Mouse (Mus musculus): ENCODE measurements around the gene Prtg. TPM values are rescaled to one million over a fixed set of nuclear protein-coding genes. Genes with fewer than 3 reads are reported as not detected.

Gene Prtg
- under 1 TPM; 0.16 to 0.28 (median 0.22) TPM for total RNA-seq (2022)

DNA sequence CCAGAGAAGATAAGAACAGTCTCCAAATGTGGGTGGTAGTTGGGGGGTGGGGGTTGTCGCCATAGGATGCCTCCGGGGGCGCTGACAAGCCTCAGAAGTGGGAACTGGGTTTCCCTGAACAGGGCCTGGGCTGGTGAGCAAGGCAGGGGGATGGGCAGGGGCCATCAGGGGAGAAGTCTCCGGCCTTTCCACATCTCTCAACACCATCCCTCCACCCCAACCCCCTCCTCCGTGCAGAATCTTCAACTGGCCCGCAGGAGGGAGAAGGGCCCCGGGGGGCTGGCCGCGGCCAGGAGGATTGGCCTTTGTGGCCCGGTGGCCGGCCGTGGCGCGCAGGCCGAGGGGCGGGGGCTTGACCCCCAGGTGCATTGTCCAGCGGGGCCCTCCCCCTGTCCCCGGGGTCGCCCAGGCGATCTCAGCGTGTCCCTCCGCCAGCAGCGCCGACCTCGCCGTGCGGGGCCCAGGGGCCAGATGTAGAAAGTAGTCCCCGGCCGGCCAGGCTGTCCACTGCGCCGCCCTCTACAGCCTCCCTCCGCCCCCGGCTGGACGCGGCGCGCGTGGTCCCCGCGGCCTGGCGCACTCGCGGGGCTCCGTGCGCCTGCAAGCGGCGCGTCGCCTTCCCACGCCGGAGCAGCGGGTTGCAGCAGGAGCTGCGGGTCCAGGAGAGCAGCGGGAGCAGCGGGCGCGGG is at the start of gene Prtg:
Gene Prtg, plus strand, starts transcription at position 144 of the 689 bp plus-strand sequence.
- no peak for DNase-seq

DNA sequence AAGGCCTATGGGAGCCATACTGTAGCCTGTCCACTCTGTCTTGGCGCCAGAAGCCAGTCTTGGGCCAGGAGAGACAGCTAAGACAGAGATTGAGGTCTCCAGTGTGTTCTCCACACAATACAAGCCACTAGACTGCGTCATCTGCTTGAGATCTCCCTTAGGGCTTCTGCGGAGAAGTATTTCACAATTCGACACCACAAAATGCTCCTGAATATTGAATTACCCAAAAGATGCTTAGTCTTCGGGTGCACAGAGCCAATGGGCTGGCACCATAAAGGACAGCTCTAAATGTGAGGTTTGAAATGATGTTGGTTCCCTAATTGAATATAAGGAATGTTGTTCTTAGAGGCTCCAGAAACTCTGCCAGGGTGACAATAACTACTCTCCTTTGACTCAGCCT is 49.5 kb upstream of the Prtg start:
- DNase-seq, result no peak

DNA sequence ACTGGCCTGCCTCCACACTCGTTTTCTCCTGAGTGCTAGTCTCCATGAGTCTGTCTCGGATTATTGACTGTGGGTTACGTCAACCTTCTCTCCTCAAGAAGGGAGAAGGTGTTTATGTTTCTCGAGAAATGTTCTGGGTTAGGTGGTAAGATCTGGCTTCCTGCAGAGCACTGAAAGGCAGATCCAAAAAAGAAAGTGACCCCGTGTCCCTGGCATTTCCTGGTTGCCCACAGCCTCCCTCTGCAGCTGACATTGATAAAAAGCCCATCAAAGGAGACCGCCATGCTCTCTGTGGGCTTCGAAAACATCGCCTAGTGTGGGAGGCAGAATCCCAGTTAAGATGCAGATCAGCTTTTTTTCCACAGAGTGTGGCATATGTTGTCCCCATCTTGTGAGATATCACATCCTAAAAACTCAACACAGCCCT is 48.0 kb upstream of the Prtg start:
- DNase-seq, result no peak

DNA sequence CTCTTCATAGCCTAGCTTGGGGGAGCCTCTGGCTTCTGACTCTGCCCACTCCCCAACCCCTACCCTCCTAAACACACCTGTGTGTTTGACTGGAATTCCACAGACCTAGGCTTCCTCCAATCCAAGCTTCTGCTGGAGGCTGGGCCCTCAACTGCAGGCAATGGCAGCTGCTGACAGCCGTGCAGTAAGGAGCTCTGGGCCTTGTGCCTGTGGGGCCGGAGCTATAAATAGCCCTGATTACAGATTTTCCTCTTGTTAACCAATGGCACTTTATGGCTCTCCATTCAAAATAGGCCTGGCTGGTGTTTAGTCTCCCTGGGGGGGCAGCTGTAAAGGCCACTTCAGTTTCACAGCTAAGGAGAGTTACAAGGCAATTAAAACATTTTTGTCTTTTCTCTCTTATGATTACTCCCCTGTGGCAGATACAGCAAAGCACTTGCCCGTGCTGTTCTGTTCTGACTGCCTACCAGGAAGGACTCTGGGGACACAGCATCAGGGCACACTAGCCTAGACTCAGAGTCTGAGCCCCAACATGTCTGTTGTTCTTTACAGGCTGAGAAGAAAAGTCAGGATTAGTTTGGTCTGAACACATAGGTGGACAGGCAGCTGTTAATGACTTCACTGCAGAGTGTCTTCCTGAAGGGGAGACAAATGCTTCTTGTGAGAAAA is 43.5 kb upstream of the Prtg start:
- DNase-seq, result no peak

DNA sequence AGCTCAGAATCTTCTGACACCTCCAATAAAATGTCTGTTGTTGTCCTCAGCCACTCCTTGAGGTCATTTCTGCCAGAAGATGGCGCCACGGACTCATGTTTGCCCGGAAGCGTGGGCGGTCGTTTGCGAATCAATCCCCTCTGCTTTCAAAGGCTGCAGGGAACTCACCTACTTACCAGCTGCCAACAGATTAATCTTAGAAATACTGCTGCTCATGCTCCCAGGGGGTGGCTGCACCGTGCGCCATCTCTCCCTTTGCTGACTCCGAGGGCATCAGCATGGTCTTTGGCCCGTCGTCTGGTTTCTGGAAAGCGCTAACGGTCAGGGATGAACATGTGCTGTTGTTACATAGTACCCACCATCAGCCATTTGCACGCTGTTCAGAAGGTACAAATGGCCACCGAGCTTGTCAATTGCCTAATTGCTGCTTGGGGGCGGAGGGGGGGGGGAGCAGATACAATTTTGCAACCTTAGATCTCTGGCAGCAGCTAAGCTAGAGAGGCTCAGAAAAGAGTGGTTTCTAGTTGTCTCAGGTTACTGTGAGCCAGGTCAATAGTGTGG is 39.8 kb upstream of the Prtg start:
- peak; percentile 66 for DNase-seq

DNA sequence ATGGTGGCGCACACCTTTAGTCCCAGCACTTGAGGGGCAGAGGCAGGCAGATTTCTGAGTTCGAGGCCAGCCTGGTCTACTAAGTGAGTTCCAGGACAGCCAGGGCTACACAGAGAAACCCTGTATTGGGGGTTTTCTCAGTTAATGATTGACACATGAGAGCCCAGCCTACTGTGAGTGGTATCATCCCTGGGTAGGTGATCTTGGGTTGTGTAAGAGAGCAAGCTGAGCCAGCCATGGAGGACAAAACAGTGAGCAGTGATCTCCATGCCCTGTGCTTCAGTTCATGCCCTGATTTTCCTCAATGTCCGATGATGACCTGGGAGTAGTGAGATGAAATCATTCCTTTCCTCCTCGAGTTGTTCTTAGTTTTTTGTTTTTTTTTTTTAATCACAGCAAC is 31.7 kb upstream of the Prtg start:
- DNase-seq, result no peak

DNA sequence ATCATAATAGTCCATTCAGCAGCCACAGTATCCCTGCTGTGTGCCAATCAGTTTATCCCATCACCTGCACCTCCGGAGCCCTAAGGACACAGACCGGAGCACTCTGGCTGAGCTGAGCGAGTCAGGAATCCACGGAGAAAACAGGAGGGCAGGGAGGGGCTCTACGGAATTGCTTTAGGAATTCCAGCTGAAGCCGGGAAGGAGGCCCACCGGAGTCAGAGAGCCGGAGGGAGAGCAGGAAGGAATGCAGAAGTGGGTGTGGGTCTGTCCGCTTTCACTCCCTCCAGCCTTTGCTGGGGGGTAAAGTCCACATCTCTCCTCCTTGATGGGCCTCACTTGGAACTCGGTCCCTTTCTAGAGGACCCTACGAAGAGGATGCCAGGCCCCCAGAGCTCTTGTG is 27.7 kb upstream of the Prtg start:
- no peak for DNase-seq

DNA sequence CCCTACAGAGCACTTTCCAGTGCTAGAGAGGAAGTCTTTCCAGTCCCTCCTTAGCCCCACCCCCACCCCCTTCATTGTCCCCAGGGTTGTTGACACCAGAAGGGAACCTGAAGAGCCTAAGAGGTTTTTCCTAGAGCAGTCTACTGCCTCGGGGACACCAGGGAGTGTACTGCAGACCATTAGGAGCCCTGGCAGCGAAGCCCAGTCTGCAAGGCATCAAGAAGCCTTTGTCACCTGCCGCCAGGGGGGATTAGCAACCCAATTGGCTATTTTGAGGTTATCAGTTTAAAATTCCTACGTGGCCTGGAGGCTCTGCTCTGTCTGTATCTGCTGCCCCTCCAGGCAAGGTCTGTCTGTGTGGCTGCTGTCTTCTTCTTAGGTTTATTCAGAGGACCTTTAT is 26.9 kb upstream of the Prtg start:
- no peak for DNase-seq

DNA sequence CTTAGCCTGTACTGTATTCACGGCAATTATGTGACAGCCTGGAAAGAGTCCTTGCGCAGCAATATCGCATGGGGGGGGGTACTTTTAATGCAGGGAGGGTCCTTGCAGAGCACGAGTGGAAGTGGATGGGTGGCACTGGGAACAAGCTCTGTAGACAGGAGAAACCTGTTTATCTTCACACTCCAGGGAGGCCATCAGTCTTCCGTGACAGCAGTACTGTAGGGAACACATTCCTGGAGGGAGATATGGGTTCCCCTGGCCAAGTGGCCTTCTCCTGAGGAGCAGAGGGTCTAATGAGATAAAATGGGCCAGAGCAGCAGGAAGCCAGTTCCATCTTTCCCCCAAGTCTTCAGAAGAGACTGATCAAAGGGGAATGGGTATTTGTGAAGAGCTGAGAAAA is 26.0 kb upstream of the Prtg start:
- DNase-seq, result no peak

DNA sequence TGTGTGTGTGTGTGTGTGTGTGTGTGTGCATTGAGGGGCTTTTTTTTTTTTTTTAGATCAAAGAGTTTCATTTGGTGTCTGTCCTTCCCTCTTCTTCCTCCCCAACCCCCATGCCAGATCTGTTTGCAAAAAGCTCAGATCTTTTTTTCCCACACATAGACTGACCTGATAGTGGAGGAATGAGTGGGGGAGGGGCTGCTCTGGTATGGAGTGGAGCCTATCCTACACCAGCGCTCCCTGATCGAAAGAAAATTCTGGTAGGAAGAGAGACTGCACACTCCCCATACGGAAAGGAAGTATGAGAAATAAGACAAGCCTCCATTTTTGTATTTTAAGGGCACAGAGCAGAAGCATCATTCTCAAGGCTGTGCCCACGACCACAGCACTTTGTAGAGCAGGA is 25.2 kb upstream of the Prtg start:
- no peak for DNase-seq

DNA sequence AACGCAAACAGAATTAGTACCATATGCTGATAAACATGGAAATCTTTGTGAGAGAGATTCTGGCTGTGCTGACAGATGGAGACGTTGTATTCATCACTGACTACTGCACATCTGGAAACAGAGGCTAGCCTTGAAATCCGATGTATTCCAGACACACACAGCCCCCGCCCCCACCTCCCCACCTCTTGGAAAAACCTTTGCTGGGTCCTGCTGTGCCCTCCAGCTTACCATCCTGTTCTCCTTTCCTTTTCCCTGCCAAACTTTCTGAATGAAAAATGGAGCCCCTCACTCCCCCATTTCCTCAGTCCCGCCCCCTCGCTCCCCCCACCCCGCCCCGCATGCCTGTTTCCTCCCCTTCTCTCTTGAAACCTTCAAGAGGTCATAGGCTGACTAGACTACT is 24.6 kb upstream of the Prtg start:
- no peak for DNase-seq

DNA sequence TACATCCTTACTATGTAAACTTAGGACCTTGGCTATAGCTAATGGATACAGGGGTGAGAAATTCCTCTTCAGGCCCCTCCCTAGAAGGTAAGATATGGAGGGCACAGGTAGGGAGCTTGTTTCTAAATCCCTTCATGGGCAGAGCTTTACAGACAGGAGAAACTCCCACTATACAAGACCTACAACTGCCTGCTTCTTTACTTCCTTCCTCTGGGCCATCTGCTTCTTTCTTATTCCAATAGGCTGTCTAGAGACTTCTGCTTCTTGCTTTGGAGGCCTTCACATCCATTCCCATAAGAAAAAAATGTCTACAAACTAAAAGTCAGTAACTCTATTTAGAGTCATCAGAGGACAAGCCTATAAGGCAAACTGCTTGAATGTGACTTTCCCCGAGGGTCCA is 18.9 kb upstream of the Prtg start:
- no peak for DNase-seq

DNA sequence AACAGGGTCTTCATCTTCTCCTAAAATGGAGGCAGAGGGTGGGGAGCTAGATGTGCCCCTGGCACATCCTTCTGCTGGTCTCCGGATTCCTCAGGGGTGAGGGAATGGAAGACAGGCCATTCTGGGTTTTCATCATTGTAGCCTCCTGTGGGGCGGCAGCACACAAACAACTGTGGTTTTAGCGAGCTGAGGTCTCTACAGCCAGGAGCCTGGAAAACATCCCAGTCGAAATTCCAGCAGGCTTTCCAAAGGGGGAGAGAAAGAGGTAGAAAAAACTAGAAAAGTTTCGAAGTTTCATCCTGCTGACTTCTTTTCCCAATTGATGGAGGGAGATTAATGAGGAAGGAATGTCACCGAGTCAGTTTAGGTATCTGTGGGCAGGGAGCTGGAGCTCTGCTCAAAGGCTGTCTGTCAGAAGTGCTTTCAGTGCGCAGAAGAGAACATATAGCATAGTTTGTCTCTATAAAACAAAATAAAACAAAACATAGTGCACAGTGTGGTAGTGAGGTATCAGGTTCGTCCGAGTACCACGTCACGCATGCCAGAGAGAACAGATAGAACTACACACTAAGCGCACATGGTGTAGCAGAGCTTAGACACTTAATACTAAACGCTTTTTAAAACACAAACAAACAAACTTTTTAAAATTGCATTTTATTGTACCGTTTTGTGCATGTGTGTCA is 16.0 kb upstream of the Prtg start:
- DNase-seq, result no peak

DNA sequence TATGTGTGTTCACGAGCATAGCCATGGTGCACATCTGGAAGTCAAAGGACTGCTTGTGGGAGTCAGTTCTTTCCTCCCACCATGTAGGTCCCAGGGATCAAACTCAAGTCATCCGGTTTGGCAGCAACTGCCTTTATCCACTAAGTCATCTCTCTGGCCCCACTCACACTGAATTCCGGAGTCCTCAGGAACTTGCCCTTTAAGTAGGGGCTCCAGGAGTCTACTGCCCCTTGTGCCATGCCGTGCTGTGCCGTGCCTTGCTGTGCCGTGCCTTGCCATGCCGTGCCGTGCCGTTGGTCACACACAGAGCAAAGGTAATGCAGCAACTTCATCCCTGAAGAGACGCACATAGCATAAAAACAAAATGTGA is 15.5 kb upstream of the Prtg start:
- DNase-seq, result no peak

DNA sequence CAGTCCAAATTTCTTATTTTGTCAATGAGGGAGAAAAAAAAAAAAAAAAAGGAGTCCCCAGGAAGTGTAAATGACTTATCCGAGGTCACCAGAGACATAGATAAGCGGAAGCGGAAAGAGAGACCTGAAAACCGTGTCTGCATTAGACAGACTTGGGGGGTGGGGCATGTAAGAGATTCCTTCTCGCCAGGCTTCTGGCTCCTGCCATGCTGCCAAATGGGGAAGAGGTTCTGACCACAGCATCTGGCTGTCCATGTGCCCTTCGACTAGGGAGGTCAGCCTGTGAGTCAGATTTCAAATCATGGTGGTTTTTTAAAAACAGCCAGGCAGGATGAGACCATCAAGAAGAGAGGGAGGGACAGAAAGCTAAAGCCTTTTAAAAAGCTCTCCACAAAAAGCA is 15.0 kb upstream of the Prtg start:
- peak; percentile 63 for DNase-seq

DNA sequence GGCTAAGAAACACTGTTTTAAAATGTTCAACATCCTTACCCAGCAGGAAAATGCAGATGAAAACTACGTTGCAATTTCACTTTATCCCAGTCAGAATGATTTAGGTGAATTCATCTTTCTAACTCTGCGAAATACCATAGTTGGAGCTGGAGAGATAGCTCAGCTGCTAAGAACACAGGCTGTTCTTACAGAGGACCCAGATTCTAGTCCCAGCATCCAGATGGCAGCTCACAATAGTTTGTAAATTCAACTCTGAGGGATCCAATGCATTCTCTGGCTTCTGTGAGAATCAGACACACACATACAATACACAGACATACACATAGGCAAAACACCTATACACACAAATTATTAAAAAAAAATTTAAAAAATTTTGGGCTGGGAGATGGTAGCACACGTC is 11.4 kb upstream of the Prtg start:
- DNase-seq, result no peak

DNA sequence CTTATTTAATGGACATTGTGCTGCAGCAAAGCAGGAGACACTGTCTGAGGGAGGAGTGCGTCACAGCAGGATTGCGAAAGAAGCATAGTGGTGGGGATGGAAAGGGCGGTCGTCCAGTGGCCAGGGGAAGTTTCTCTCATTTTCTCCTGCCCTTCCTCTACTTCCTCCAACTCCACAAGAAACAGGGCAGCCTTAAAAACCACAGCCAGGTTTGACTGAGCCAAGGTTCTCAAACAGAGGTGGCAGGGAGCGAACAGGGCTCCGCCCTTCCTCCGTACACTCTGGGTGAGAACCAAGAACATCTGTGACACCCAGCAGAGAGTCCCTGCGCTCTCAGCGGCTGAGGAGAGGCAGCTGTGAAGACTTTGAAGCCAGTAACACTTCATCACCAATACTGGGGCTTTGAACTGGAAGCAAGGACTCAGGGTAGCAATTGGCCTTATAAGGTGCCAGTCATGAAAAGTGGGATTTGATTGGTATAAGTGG is 9.5 kb upstream of the Prtg start:
- no peak for DNase-seq

DNA sequence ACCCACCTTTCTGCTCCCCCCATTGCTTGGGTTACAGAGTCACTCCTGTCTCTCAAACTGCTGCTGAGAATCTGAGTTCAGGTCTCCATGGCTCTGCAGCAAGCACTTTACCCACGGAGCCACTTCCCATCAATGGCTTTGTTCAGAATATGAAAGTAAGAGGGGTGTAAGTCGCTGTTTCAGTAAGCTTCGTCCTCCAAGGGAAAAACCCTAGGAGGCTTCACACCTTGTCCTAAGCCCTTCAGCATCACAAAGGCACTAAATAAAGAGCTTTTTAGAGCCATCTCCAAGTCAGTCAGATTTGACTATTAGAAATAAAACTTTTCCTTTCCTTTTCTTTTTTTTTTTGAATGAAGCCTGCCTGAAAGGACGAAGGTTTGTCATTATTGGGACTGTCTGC is 3.4 kb upstream of the Prtg start:
- no peak for DNase-seq

DNA sequence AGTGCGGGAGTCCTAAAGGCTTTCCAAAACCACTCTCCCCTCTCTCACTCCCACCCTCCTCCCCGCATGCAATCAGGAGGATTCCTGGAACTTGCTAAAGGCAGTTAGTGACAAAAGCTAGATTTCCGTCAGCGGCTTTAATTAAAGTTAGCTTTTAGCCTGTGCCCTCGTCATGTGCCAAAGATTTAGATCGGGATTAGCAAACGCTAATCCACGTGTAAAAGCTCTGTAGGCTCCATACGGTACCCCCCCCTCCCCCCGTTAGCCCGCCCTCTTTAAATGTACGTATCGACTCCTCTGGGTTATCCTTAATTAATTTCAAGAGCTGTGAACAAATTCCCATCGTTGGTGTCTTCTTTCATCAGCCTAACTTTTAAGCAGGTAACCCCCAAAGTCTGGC is 528 bp upstream of the Prtg start:
- DNase-seq, result no peak

DNA sequence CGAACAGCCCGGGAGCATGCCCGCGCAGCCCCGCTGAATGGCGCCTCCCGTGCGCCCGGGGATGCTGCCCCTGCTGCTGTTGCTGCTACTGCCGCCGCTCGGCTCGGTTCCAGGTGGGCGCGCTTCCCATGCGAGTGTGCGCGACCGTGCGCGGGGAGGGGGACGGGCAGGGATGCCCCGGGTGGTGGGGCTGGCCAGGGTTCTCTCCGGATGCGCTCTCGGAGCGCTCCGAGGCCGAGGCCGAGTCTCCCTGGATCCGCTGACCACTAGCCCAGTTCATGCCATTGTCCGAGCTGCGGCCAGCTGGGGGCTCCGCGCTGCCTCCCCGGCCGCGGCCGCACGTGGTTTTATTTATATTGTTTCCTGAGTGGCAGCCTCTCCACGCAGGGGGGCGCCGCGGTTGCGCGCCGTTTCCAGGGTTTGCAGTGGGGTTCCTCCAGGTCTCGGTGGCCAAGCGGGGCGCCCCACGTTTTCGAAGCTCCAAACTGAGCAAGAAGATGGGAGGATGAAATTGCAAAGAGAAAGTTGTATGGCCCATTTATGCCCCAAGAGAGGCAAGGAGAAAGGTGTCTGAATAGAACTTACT is 839 bp downstream of the Prtg start:
- no peak for DNase-seq

DNA sequence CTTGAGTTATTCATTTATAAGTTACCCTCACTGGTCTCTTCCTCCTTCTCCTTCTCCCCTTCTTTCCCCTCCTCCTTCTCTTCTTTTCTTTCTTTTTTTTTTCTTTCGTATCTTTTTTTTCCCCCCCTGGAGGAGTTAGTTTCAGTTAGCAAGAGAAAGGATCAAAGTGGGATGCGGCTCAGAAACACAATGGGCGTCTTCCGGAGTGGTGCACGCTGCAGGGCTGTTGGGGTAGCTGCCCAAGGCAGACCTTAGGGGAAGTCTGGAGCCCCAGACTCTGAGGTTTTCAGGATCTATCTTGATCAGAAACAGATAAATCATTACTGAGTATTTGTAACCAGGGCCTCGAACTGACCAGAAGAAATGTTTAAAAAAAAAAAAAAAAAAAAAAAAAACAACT is 1.5 kb downstream of the Prtg start:
- no peak for DNase-seq

DNA sequence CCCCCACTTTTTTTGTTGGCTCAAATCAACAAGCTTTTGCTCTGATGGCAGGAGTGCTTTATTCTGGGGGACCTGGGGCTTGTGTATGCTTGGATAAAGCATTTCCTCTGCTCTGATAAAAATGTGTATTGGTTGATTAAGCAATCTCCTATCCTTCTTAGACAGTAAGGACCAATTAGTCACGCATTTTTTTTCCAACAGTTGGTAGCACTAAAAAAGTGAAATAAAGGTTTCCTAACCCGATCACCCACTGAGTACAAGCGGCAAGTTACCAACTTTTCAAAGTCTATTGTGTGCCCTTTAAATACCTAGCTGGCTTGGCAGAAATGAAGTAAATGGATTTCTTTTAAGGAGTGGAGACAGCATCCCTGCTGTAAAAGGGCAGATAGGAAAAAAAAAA is 1.9 kb downstream of the Prtg start:
- DNase-seq, result no peak

DNA sequence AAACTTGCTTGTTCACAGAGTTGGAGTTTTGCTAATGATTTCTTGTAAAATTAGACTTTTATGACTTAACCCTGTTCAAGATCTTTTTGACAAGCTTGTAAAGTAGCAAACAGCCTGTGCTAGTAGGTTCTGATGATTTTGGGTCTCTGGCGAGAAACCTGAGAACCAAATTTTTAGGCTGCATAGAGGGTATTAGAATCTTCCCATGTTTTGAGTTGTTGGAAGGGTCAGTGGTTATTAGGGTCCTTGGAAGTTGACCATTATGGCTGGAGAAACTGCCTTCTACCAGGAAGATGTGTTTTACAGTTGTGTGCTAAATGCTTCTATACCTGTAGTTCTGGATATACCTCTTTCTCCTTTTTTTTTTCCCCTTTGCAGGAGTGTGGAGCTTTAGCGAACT is 2.4 kb downstream of the Prtg start:
- DNase-seq, result no peak

All from adrenal gland, adult 8-10 months (tissue).